Mouse (Mus musculus): ENCODE measurements around the gene Tubb4b. TPM values are rescaled to one million over a fixed set of nuclear protein-coding genes. Genes with fewer than 3 reads are reported as not detected.

Tubb4b gene
- total RNA-seq, 2 experiments from 2014 or later: 324 to 351 TPM

- DNase-seq: no peak
- intact Hi-C loops (cut with DNase I): no loop called here
Measured at GRCm38 (mm10) chr2:25174866-25175689, 49.4 kb downstream of the Tubb4b start.

GRCm38 (mm10) chr2:25173821-25174220 lies 50.7 kb downstream of the Tubb4b start:
- DNase-seq: no peak
- intact Hi-C loops (cut with DNase I): no loop called here

GRCm38 (mm10) chr2:25172629-25173028 lies 51.9 kb downstream of the Tubb4b start:
- intact Hi-C loops (cut with DNase I): no loop called here
- DNase-seq: no peak

Other genes starting within 250 kb of the Tubb4b start
- gene Mrpl41, start 249.6 kb downstream of the Tubb4b start, total RNA-seq (2021): 10 to 100 TPM; 66.1 to 69.2 TPM
- gene Pnpla7, start 248.7 kb downstream of the Tubb4b start, total RNA-seq (2021): 1 to 10 TPM; 7.0 to 8.4 TPM
- gene Nsmf, start 170.3 kb downstream of the Tubb4b start, total RNA-seq (2021): 100 to 1,000 TPM; 342 to 359 TPM
- not detected for gene Entpd8, start 144.4 kb downstream of the Tubb4b start, total RNA-seq (2021)
- not detected for gene Noxa1, start 129.6 kb downstream of the Tubb4b start, total RNA-seq (2021)
- 10 to 100 TPM; 32.5 to 35.0 TPM for gene Nrarp, start 43.9 kb downstream of the Tubb4b start, total RNA-seq (2021)
- gene Tor4a, start 27.8 kb downstream of the Tubb4b start, total RNA-seq (2021): 1 to 10 TPM; 1.4 to 1.8 TPM
- gene Nelfb, start 13.2 kb downstream of the Tubb4b start, total RNA-seq (2021): 10 to 100 TPM; 62.6 to 65.1 TPM
- gene Stpg3, start 10.1 kb downstream of the Tubb4b start, total RNA-seq (2021): not detected
- gene Fam166a, start 6.0 kb downstream of the Tubb4b start, total RNA-seq (2021): not detected
- gene Slc34a3, start 9.7 kb upstream of the Tubb4b start, total RNA-seq (2021): not detected
- gene Rnf224, start 12.1 kb upstream of the Tubb4b start, total RNA-seq (2021): not detected
- gene Rnf208, start 17.6 kb upstream of the Tubb4b start, total RNA-seq (2021): 100 to 1,000 TPM; 169 to 189 TPM
- gene Cysrt1, start 17.8 kb upstream of the Tubb4b start, total RNA-seq (2021): not detected
- gene AL732309.1, start 22.2 kb upstream of the Tubb4b start, total RNA-seq (2021): 1 to 10 TPM; 2.4 to 7.7 TPM
- gene Tmem203, start 30.7 kb upstream of the Tubb4b start, total RNA-seq (2021): 10 to 100 TPM; 26.4 to 26.8 TPM
- 10 to 100 TPM; 15.4 to 16.2 TPM for gene Tprn, start 37.9 kb upstream of the Tubb4b start, total RNA-seq (2021)
- gene Ssna1, start 47.7 kb upstream of the Tubb4b start, total RNA-seq (2021): 10 to 100 TPM; 72.3 to 75.7 TPM
- 100 to 1,000 TPM; 108 to 121 TPM for gene Anapc2, start 47.8 kb upstream of the Tubb4b start, total RNA-seq (2021)
- not detected for gene Tmem210, start 63.4 kb upstream of the Tubb4b start, total RNA-seq (2021)
- not detected for gene Lrrc26, start 65.2 kb upstream of the Tubb4b start, total RNA-seq (2021)
- gene Grin1, start 94.5 kb upstream of the Tubb4b start, total RNA-seq (2021): 100 to 1,000 TPM; 163 to 186 TPM
- gene Man1b1, start 107.6 kb upstream of the Tubb4b start, total RNA-seq (2021): 10 to 100 TPM; 51.0 to 61.3 TPM
- gene Dpp7, start 131.7 kb upstream of the Tubb4b start, total RNA-seq (2021): 10 to 100 TPM; 23.0 to 27.3 TPM
- 1 to 10 TPM; 6.5 to 7.3 TPM for gene Uap1l1, start 141.0 kb upstream of the Tubb4b start, total RNA-seq (2021)
- 10 to 100 TPM; 11.7 to 11.8 TPM for gene Sapcd2, start 147.6 kb upstream of the Tubb4b start, total RNA-seq (2021)
- gene Entpd2, start 171.2 kb upstream of the Tubb4b start, total RNA-seq (2021): 1 to 10 TPM; 6.8 to 7.2 TPM
- gene Npdc1, start 174.6 kb upstream of the Tubb4b start, total RNA-seq (2021): 100 to 1,000 TPM; 478 to 490 TPM
- gene Fut7, start 198.6 kb upstream of the Tubb4b start, total RNA-seq (2021): under 1 TPM in 1 of 2 experiments, not detected in 1; 0.16 TPM
- gene Abca2, start 204.0 kb upstream of the Tubb4b start, total RNA-seq (2021): 10 to 100 TPM; 78.4 to 99.2 TPM
- under 1 TPM in 1 of 2 experiments, not detected in 1; 0.52 TPM for gene Clic3, start 232.1 kb upstream of the Tubb4b start, total RNA-seq (2021)
- gene Paxx, start 236.4 kb upstream of the Tubb4b start, total RNA-seq (2021): 10 to 100 TPM; 83.1 to 92.4 TPM
- gene Ptgds, start 245.3 kb upstream of the Tubb4b start, total RNA-seq (2021): 100 to 1,000 TPM; 665 to 881 TPM

All from left cerebral cortex, postnatal 4 days (tissue).